Mouse (Mus musculus) layer of hippocampus, adult 18-20 months (tissue): ENCODE measurements at regions not wholly inside any gene's neighbourhood (a gene's known extent, or its start where the extent isn't known, plus 50 kb on each side); places are given as distances from the start of the nearest gene placed in this dataset.

Experiments
- DNase-seq, 2 experiments: peaks; one replicate each; pipeline ENCODE4 v3.0.0; 2022; ENCODE audit warnings: low spot score in 2 of 2

- DNase-seq, result no peak
Measured at GRCm38 (mm10) chr5:133113946-133114345, 570.8 kb upstream of the Auts2 start.

DNA sequence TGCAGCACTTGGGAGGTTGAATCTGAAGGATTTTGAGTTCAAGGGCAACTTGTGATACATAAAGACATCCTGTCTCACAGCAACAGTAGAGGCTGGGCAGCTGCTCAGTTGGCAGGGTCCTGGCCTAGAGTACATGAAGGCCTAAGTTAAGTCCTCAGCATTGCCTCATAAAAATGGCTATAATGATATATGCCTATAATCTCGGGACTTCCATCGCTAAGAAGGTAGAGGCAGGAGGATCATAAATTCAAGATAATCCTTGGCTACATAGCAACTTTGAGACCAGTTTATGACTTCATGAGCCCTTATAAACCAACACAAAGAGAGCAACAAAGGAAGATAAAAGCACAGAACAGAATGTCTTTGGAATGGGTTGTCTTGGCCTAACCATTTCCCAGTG lies 570.0 kb upstream of the Auts2 start:
- DNase-seq, result no peak

DNA sequence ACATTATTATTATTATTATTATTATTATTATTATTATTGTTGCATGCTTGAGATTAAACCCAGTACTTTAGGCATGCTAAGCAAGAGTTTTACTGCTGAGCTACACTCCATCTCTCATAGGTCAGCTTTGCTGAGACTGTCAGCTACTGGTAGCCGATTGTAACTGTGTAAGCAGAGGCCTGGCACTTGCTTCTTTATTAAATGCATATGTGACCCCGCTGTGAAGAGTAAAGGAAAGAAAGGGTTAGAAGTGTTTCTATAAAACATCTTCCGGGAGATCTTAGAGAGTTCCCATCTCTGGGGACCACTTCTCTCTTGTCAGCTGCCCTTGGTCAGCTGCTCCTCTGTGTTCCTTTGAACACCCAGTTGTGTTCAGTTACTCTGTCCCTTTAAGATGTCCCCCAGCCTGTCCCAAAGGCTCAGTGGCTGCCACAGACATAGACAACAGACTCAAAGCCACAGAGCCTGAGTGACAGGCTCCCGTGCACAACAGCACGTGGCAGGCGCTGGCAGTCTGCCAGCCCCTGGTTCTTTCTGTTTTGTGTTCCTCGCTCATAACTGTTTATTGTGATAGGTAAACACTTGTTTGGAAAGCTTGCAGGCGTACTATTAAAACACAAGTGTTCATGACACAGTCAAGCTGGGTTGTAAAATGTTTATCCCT lies 563.7 kb upstream of the Auts2 start:
- peak in 1 of 2 experiments; percentile 22 for DNase-seq

- DNase-seq, result no peak
Measured at GRCm38 (mm10) chr5:133096340-133096739, 553.2 kb upstream of the Auts2 start.

GRCm38 (mm10) chr5:133084859-133085258 lies 541.7 kb upstream of the Auts2 start:
- no peak for DNase-seq

DNA sequence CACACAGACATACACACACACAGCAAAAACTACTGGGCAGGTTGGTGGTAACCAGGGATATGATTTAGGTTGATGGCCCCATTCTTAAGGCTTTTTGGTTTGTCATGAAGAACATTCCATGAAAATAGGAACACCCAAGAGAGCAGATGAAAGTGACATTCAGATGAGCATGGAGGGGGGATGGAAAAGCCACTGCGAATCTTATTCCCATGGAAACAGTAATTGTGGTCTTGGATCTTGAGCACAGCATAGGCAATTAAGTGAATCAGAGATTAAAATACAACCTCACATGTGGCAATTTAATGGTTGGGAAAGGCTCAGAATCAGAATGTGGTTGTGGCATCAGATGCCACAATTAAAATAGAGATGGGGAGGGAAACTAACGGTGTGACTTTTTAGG lies 537.6 kb upstream of the Auts2 start:
- DNase-seq, result peak; percentile 7 to 31

GRCm38 (mm10) chr5:133078916-133079315 lies 535.8 kb upstream of the Auts2 start:
- DNase-seq, result no peak

GRCm38 (mm10) chr5:133078390-133078789 lies 535.2 kb upstream of the Auts2 start:
- DNase-seq, result peak in 1 of 2 experiments; percentile 15

DNA sequence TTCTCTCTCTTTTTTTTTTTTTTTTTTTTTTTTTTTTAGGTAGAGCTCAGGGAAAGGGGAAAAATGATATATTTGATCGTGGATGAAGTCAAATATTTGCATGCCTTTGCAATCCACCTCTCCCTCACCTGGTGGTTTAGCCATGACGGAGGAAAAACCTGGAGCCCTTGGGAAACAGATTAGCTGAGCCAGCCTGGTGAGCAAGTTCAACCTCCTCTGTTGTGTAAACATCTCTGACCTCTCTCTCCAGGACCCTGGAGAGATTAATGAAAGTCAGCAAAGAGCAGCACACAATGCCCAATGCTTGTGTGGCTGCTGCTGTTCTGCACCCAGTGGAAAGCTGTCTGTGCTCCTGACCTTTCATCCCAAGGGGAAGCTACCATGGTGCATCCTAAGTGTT lies 530.2 kb upstream of the Auts2 start:
- DNase-seq, result no peak

GRCm38 (mm10) chr5:133070141-133070540 lies 527.0 kb upstream of the Auts2 start:
- no peak for DNase-seq

DNA sequence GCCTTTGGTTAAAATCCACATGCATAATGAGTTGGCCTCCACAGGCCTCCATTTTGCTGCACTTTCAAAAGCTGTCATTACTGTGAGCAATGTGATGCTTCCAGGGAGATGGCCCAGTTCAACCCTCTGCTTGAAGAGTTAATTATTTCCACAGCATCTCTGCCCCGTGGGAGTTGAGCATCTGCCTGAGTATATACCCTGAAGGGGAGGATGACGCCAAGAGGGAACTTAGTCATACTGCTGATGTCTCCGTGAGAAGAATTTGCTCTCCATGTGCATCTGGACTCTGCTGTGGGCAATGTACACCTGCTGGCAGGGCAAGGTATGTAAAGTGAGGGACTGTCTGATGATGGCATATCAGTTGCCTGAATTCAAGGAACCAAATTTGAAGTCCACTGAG lies 519.3 kb upstream of the Auts2 start:
- peak in 1 of 2 experiments; percentile 24 for DNase-seq

DNA sequence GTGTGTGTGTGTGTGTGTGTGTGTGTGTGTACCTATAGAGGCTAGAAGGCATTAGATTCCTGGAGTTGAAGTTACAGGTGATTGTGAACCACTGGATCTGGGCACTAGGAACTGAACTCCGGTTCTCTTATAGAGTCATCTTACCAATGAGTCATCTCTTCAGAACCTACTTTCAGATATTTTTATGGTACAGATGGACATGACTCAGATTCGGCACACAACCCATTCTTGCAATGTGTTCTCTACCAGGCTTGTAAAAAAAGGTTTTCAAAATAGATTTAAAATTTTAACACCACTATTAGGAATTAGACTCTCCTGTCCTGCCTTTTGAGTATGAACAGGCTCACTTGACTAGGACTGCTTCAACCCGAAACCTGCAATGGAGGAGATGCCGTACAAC lies 504.3 kb upstream of the Auts2 start:
- peak in 1 of 2 experiments; percentile 31 for DNase-seq

DNA sequence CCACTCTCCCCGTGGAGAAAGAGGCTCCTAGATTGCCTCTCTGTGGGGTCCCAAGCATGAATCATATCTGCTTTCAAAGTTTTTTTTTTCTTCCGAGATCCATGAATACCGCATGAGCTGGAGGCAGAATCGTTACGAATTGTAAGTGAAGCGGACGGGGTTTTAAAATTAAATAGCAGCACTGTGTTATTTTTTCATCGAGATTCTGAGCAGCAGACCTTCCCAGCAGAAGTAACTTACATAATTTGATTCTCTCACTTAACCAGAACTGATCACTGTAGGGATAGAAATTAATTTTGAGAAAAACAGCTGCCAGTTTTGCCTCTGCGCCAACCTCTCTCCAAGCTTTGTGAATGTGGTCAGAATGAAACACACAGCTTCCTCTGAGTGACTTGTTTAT lies 502.5 kb upstream of the Auts2 start:
- DNase-seq, result peak in 1 of 2 experiments; percentile 37

DNA sequence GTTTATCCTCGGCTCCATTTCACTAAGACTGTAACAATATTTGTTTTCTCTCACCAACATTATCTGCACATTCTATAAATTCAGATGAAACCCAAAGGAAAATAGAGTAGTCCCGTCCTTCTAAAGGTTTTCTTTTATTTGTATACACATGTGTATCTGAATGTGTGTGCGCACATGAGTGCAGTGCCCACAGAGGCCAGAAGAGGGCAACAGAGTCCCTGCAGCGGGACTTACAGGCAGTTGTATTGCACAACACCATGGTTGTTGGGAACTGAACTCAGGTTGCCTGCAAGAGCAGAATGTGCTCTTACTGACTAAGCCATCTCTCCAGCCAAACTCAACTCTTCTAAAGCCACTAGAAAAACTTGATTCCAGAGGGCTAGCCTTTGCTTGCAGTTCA lies 484.4 kb upstream of the Auts2 start:
- DNase-seq, result no peak

- no peak for DNase-seq
Measured at GRCm38 (mm10) chr5:133025121-133025520, 482.0 kb upstream of the Auts2 start.

DNA sequence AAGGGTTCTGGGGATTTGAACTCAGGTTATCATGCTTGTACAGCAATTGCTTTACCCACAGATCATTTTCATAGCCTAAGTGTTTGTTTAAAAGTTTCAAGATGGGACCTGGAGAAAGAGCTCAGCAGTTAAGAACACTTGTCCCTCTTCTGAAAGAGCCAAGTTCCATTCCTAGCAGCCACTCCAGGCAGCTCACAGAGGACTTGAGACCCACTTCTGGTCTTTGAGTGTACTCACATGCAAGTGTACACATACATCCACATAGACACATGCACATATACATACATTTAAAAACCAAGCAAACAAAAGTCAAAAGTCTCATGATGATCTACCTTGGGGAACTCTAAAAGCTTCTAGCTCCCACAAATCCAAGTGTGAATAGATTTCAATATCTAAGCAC lies 477.7 kb upstream of the Auts2 start:
- no peak for DNase-seq

DNA sequence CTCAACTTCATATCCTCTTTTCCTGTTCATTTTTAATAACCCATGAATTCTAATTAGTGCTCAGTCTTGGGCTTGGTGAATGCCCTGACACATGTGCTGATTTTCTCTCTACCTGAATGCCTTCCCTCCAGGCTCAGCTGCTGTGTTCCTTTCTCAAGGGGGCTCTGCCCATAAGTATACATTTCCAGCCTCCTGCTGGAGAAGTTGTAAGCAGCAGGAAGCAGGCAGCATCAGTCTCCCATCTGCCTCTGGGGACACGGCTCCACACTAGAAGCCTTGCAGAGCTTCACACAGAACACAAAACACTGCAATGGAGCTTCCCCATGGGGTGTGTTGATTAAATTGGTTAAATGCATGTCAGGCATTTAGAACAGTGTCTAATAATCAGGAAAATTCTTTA lies 477.0 kb upstream of the Auts2 start:
- DNase-seq, result no peak

- DNase-seq, result peak; percentile 68 to 92
Measured at GRCm38 (mm10) chr5:133010624-133011575, 467.8 kb upstream of the Auts2 start.

DNA sequence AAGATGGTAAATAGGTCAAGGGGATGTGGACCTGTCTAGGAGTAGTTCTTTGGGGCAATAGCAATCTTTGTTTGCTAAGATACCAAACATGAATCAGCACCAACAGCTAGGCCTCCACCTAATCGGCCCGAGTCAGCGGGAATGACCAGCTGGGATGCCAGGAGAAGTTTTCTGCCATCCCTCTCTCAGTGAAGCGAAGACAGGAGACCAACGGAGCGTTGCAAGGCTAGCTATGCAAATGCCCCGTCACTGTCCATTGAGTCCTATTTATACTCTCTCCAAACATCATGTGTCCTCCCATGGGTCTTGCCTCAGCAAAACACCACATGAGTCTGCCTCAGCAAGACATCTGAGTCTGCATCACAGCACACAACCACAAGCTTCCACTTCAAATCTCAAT lies 439.7 kb upstream of the Auts2 start:
- no peak for DNase-seq

DNA sequence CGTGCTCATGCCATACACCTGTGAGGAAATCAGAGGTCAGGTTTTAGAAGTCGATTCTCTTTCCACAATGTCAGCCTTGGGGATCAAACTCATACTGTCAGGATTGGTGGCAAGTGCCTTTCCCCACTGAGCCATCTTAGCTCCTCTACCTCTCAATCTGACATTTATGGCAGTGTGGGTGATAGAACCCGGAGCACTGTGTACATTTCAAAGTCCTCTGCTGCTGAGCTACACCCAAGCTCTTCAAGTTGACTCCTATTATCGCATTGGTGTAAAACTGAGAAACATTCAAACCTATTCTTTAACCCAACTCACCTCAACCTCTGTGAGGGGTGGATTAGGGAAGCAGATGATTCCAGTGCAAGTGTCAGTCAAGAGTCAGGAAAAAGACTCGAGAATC lies 435.9 kb upstream of the Auts2 start:
- no peak for DNase-seq

GRCm38 (mm10) chr5:132975303-132975932 lies 432.3 kb upstream of the Auts2 start:
- DNase-seq, result no peak

GRCm38 (mm10) chr5:132974876-132975275 lies 431.7 kb upstream of the Auts2 start:
- DNase-seq, result no peak
